Comparison of ENCODE assay signal across 26 mouse cellular contexts in the genomic region with DNA sequence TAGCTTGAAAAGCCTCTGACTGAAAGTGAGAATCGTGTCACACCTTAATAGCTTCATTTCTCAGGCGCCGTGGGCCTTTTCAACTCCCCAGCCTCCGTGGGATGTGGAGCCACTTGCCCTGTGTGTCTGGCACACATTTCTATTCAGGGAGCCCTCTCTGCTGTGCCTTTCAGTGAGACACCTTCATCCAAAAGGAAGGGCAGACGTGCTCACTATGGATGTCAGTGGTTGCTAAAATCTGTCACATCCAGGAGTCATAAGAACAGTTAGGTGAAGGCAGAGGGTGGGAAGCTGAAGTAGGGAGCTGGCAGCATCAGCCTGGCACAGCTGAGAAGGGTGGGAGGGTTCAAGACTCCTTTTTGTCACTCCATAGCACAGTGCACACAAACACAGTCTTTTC.
A peak's percentile ranks its signal among the peaks of the same experiment; 100 is the strongest.
DNase-seq lines count a peak whose midpoint lies in the region; ATAC-seq lines count a peak whose summit lies in the region.
"Had no signal": no experiment of that assay in that cellular context is flagged by ENCODE, and none has a peak within 500 bp of the region (broad histone marks: within the 10 kb centered on the region; RNA-seq: fewer than 3 reads in every experiment).

No protein-coding gene starts in this region.

- H3K36me3 ChIP-seq in hindbrain, embryonic 16.5 days (ENCODE audit: control insufficient read depth, insufficient read depth, low read length) = no peaks in the 10 kb centered on the region
- no peaks in the 10 kb centered on the region for H3K36me3 ChIP-seq in hindbrain, embryonic 11.5 days (ENCODE audit: control insufficient read depth, insufficient read depth, low read length)
- no peaks in the 10 kb centered on the region for H3K36me3 ChIP-seq in midbrain, embryonic 11.5 days (ENCODE audit: control insufficient read depth, insufficient read depth, low read length)
- no peaks in the 10 kb centered on the region for H3K36me3 ChIP-seq in midbrain, embryonic 13.5 days
- H3K36me3 ChIP-seq: embryonic facial prominence, embryonic 15.5 days; forebrain, embryonic 10.5 days; forebrain, embryonic 15.5 days; heart, embryonic 10.5 days had no signal

- no peak overlapping the region for H3K4me3 ChIP-seq in hindbrain, embryonic 16.5 days (ENCODE audit: low read length)
- no peak overlapping the region for H3K4me3 ChIP-seq in hindbrain, embryonic 11.5 days (ENCODE audit: low read depth, low read length)
- no peak overlapping the region for H3K4me3 ChIP-seq in midbrain, embryonic 11.5 days (ENCODE audit: low read depth, low read length)
- no peak overlapping the region for H3K4me3 ChIP-seq in midbrain, embryonic 13.5 days (replicated peaks)
- H3K4me3 ChIP-seq: embryonic facial prominence, embryonic 15.5 days; erythroblast, embryonic 14.5 days; forebrain, embryonic 10.5 days; forebrain, embryonic 15.5 days; gastrocnemius, adult 2 months; heart, embryonic 10.5 days had no signal

- 64% methylated on average over 5 of the region's 5 CpGs for WGBS in hindbrain, embryonic 16.5 days
- 81% methylated on average over 5 of the region's 5 CpGs for WGBS in hindbrain, embryonic 11.5 days
- WGBS in midbrain, embryonic 11.5 days = 79% methylated on average over 5 of the region's 5 CpGs
- WGBS in midbrain, embryonic 13.5 days = 76% methylated on average over 5 of the region's 5 CpGs

- ATAC-seq in frontal cortex, adult (ENCODE audit: low TSS enrichment) = peak; percentile 28
- ATAC-seq in hindbrain, embryonic 16.5 days = 0 out of 2 replicates have a peak, but pooled peaks have one; percentile 13
- no peak for ATAC-seq in hindbrain, embryonic 11.5 days (ENCODE audit: low FRiP score)
- no peak for ATAC-seq in midbrain, embryonic 11.5 days (ENCODE audit: low FRiP score)
- no peak for ATAC-seq in midbrain, embryonic 13.5 days
- ATAC-seq in megakaryocyte-erythroid progenitor cell, adult 5-6 weeks (replicated peaks; ENCODE audit: low FRiP score, low TSS enrichment, poor library complexity, severe bottlenecking) = no peak
- ATAC-seq: forebrain, embryonic 15.5 days; inflammation-experienced regulatory T-cells, adult 6 months; intestine, postnatal 0 days; Patski had no signal

- peaks cover 17% of the 10 kb centered on the region for H3K4me1 ChIP-seq in hindbrain, embryonic 16.5 days (ENCODE audit: control insufficient read depth, insufficient read depth, low read depth, low read length)
- H3K4me1 ChIP-seq in hindbrain, embryonic 11.5 days (replicated peaks; ENCODE audit: control insufficient read depth, insufficient read depth, low read length) = no peaks in the 10 kb centered on the region
- peaks cover 7% of the 10 kb centered on the region; the same call in 1 of the 2 replicates for H3K4me1 ChIP-seq in midbrain, embryonic 11.5 days (ENCODE audit: control insufficient read depth, insufficient read depth, low read length)
- peaks cover 24% of the 10 kb centered on the region for H3K4me1 ChIP-seq in midbrain, embryonic 13.5 days (replicated peaks)
- H3K4me1 ChIP-seq: embryonic facial prominence, embryonic 15.5 days; heart, embryonic 10.5 days had no signal

- H3K4me2 ChIP-seq in hindbrain, embryonic 16.5 days (ENCODE audit: low read length) = no peak overlapping the region
- no peak overlapping the region for H3K4me2 ChIP-seq in hindbrain, embryonic 11.5 days (replicated peaks; ENCODE audit: low read depth, low read length)
- no peak overlapping the region for H3K4me2 ChIP-seq in midbrain, embryonic 11.5 days
- no peak overlapping the region for H3K4me2 ChIP-seq in midbrain, embryonic 13.5 days (replicated peaks)
- H3K4me2 ChIP-seq: embryonic facial prominence, embryonic 15.5 days; forebrain, embryonic 15.5 days had no signal

- no peak for DNase-seq in frontal cortex, postnatal 14 days (ENCODE audit: low spot score in 2 of 2)
- no peak for DNase-seq in hindbrain, embryonic 11.5 days (ENCODE audit: low spot score)
- peak; percentile 85 for DNase-seq in midbrain, embryonic 11.5 days (ENCODE audit: low spot score, missing footprints)
- DNase-seq in brain, adult 2 months (ENCODE audit: low read depth, low spot score) = peak; percentile 71
- DNase-seq: adrenal gland, adult 2 months; adrenal gland, postnatal 25 days; cerebellum, adult 2 months; cerebellum, postnatal 10 days; embryo, embryonic 11 days; gastrocnemius, adult 2 months; gastrocnemius, postnatal 25 days; heart, postnatal 10 days; heart, postnatal 4 days had no signal

- H3K27ac ChIP-seq in hindbrain, embryonic 16.5 days (ENCODE audit: low read depth, low read length) = no peak overlapping the region
- H3K27ac ChIP-seq in hindbrain, embryonic 11.5 days (ENCODE audit: low read depth, low read length) = no peak overlapping the region
- no peak overlapping the region for H3K27ac ChIP-seq in midbrain, embryonic 11.5 days (ENCODE audit: low read depth, low read length)
- H3K27ac ChIP-seq in midbrain, embryonic 13.5 days = no peak overlapping the region
- H3K27ac ChIP-seq: embryonic facial prominence, embryonic 15.5 days; forebrain, embryonic 15.5 days; gastrocnemius, adult 2 months; heart, embryonic 10.5 days had no signal

- no peaks in the 10 kb centered on the region for H3K9me3 ChIP-seq in hindbrain, embryonic 16.5 days (ENCODE audit: control insufficient read depth, low read length)
- no peaks in the 10 kb centered on the region for H3K9me3 ChIP-seq in hindbrain, embryonic 11.5 days (ENCODE audit: control insufficient read depth, low read length)
- no peaks in the 10 kb centered on the region for H3K9me3 ChIP-seq in midbrain, embryonic 11.5 days (ENCODE audit: control insufficient read depth, low read length)
- H3K9me3 ChIP-seq in midbrain, embryonic 13.5 days = no peaks in the 10 kb centered on the region
- H3K9me3 ChIP-seq: embryonic facial prominence, embryonic 15.5 days; forebrain, embryonic 10.5 days; forebrain, embryonic 15.5 days; heart, embryonic 10.5 days had no signal

- no peak overlapping the region for H3K9ac ChIP-seq in hindbrain, embryonic 16.5 days (ENCODE audit: low read depth, low read length)
- no peak overlapping the region for H3K9ac ChIP-seq in hindbrain, embryonic 11.5 days (ENCODE audit: low read depth, low read length)
- no peak overlapping the region for H3K9ac ChIP-seq in midbrain, embryonic 11.5 days (ENCODE audit: low read length)
- no peak overlapping the region for H3K9ac ChIP-seq in midbrain, embryonic 13.5 days (replicated peaks)
- H3K9ac ChIP-seq: embryonic facial prominence, embryonic 15.5 days; forebrain, embryonic 15.5 days had no signal

- H3K27me3 ChIP-seq in hindbrain, embryonic 16.5 days (replicated peaks; ENCODE audit: control insufficient read depth, insufficient read depth, low read length) = no peaks in the 10 kb centered on the region
- no peaks in the 10 kb centered on the region for H3K27me3 ChIP-seq in hindbrain, embryonic 11.5 days (ENCODE audit: control insufficient read depth, insufficient read depth, low read length)
- H3K27me3 ChIP-seq in midbrain, embryonic 11.5 days (ENCODE audit: control insufficient read depth, insufficient read depth, low read length) = no peaks in the 10 kb centered on the region
- no peaks in the 10 kb centered on the region; the same call in 1 of the 2 replicates for H3K27me3 ChIP-seq in midbrain, embryonic 13.5 days
- H3K27me3 ChIP-seq: CH12.LX; embryonic facial prominence, embryonic 15.5 days had no signal

Comparison
In these comparisons a context has a peak if more than half of its experiments do, and no peak if none do; other contexts are left out.
1. ATAC-seq: peak in frontal cortex, adult (single experiment) and hindbrain, embryonic 16.5 days (single experiment); none in hindbrain, embryonic 11.5 days (single experiment), midbrain, embryonic 11.5 days (single experiment), midbrain, embryonic 13.5 days (single experiment) and megakaryocyte-erythroid progenitor cell, adult 5-6 weeks (single experiment).
2. DNase-seq: peak in midbrain, embryonic 11.5 days (single experiment) and brain, adult 2 months (single experiment); none in frontal cortex, postnatal 14 days (0 of 2) and hindbrain, embryonic 11.5 days (single experiment).